Mouse (Mus musculus) olfactory bulb, adult 2 months (tissue): ENCODE data around the gene Afmid.

Experiments
- CTCF ChIP-seq: fragments of 200-500 bp; IDR thresholded peaks from 2 replicates; pipeline ENCODE4 v1.5.1; 2012; ENCODE audit warnings: low read depth, mild to moderate bottlenecking, low read length, moderate library complexity; ENCODE audit not compliant: insufficient read depth
- POLR2A ChIP-seq: fragments of 200-500 bp; IDR thresholded peaks from 2 replicates; pipeline ENCODE4 v1.6.1; 2012; ENCODE audit warnings: mild to moderate bottlenecking, low read depth, low read length, moderate library complexity; ENCODE audit not compliant: insufficient read depth

DNA sequence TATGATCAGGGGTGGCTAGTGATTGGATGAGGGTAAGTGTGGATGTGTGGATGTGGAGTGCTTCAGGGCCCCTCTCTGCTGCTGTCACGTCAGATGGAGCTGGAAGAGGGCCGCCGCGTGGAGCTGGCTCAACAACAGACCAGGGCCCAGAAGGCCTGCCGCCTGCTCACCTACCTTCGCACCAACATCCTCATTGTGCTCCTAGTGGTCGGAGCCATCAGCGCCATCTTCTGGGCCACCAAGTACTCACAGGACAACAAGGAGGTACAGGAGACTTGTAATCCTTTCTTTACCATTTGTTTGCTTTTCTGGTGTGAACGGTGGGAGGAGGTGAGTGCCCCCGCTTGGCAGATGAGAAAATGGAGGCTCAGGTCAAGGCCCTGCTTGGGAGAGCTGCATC is 39.4 kb upstream of the Afmid start:
- TF ChIP-seq CTCF (peak; percentile 31; the same call in 1 of the 2 replicates), POLR2A (no peak)
